ENCODE assay signal across 20 mouse cellular contexts in the genomic region with DNA sequence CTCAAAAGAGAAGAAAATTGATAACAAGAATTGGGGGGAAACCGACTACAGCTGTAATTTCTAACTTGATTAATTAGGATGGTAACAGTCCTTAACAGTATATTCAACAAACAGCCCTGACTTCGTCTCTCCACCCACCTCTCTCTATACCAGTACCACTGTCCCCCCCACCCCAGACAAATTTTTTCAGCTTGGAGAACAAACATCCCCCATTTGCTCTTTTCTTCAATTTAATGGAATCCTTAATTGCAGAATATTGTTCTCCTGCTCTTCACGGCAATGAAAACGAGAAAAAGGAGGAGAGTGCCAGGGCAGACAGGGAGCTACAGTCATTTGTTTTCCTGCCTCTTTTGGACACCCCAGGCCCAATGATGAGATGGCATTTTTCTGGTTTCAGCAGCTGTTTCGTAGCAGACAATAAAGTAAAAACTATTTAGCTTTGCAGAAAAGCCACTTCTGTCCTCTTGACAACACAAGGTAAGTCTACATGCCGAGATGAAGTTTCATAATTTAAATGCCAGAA.
DNase-seq lines count a peak whose midpoint lies in the region; ATAC-seq and TF ChIP-seq lines count a peak whose summit lies in the region.
"Had no signal": no experiment of that assay in that cellular context is flagged by ENCODE, and none has a peak within 500 bp of the region (broad histone marks: within the 10 kb centered on the region; RNA-seq: fewer than 3 reads in every experiment).

No protein-coding gene starts in this region.

- H3K36me3 ChIP-seq in forebrain, embryonic 11.5 days (ENCODE audit: control insufficient read depth, insufficient read depth, low read length): no peaks in the 10 kb centered on the region
- H3K36me3 ChIP-seq in forebrain, embryonic 10.5 days (replicated peaks): no peaks in the 10 kb centered on the region
- H3K36me3 ChIP-seq in forebrain, embryonic 15.5 days: no peaks in the 10 kb centered on the region
- H3K36me3 ChIP-seq: embryonic facial prominence, embryonic 10.5 days; heart, embryonic 13.5 days had no signal

- no peak overlapping the region for H3K4me2 ChIP-seq in forebrain, embryonic 11.5 days (ENCODE audit: low read depth, low read length, severe bottlenecking)
- H3K4me2 ChIP-seq in forebrain, embryonic 15.5 days (replicated peaks): no peak overlapping the region
- H3K4me2 ChIP-seq: heart, embryonic 13.5 days had no signal

- WGBS in forebrain, embryonic 11.5 days: 33% methylated on average over 6 of the region's 6 CpGs
- 49% methylated on average over 6 of the region's 6 CpGs for WGBS in forebrain, embryonic 10.5 days
- 30% methylated on average over 6 of the region's 6 CpGs for WGBS in forebrain, embryonic 15.5 days

- no peak overlapping the region for H3K9ac ChIP-seq in forebrain, embryonic 11.5 days (ENCODE audit: low read length)
- no peak overlapping the region for H3K9ac ChIP-seq in forebrain, embryonic 15.5 days (replicated peaks)
- H3K9ac ChIP-seq: heart, embryonic 13.5 days had no signal

- 0 out of 2 replicates have a peak, but pooled peaks cover 2% of the 10 kb centered on the region for H3K4me1 ChIP-seq in forebrain, embryonic 11.5 days (replicated peaks; ENCODE audit: control insufficient read depth, insufficient read depth, low read length)
- peaks cover 20% of the 10 kb centered on the region for H3K4me1 ChIP-seq in forebrain, embryonic 10.5 days
- H3K4me1 ChIP-seq in forebrain, embryonic 15.5 days: peaks cover 4% of the 10 kb centered on the region; the same call in 1 of the 2 replicates
- H3K4me1 ChIP-seq: embryonic facial prominence, embryonic 10.5 days; heart, embryonic 13.5 days had no signal

- peak; percentile 77 for ATAC-seq in forebrain, embryonic 11.5 days (replicated peaks; ENCODE audit: low FRiP score)
- ATAC-seq in forebrain, embryonic 15.5 days (replicated peaks): peak; percentile 84
- ATAC-seq in CD4-positive, CD25-positive, alpha-beta regulatory T cell, adult 4 months: no peak
- ATAC-seq: hindbrain, embryonic 16.5 days had no signal

- DNase-seq in forebrain, embryonic 11.5 days (ENCODE audit: low spot score): no peak
- no peak for DNase-seq in forebrain, embryonic 10.5 days (ENCODE audit: extremely low spot score, low spot score)
- peak; percentile 74 for DNase-seq in brain, embryonic 14.5 days (ENCODE audit: low read depth)
- DNase-seq in adrenal gland, postnatal 10 days: no peak
- DNase-seq in ovary, adult 18-20 months (ENCODE audit: low spot score): no peak
- DNase-seq: adrenal gland, adult 2 months; adrenal gland, postnatal 36 days; cerebellum, adult 11-12 months; cerebellum, adult 9-10 months; cerebellum, postnatal 25 days; gastrocnemius, postnatal 36 days; heart, adult 11 months; heart, postnatal 36 days; kidney, adult 11 months had no signal

- no peak for TF ChIP-seq CTCF in brain, embryonic 14.5 days (IDR thresholded peaks at IDR 0.05; ENCODE audit: borderline replicate concordance, extremely low read depth, insufficient read depth, insufficient read length)

- no peak overlapping the region for H3K4me3 ChIP-seq in forebrain, embryonic 11.5 days (ENCODE audit: low read depth, low read length)
- no peak overlapping the region for H3K4me3 ChIP-seq in forebrain, embryonic 10.5 days
- no peak overlapping the region for H3K4me3 ChIP-seq in forebrain, embryonic 15.5 days
- H3K4me3 ChIP-seq: embryonic facial prominence, embryonic 10.5 days; heart, embryonic 13.5 days had no signal

- no peaks in the 10 kb centered on the region; the same call in 1 of the 2 replicates for H3K27me3 ChIP-seq in forebrain, embryonic 11.5 days (ENCODE audit: control insufficient read depth, insufficient read depth, low read length)
- H3K27me3 ChIP-seq in forebrain, embryonic 10.5 days (ENCODE audit: poor library complexity, severe bottlenecking): peaks cover 21% of the 10 kb centered on the region; the same call in 1 of the 2 replicates
- no peaks in the 10 kb centered on the region for H3K27me3 ChIP-seq in forebrain, embryonic 15.5 days
- H3K27me3 ChIP-seq: CH12.LX; heart, embryonic 13.5 days had no signal

- no peaks in the 10 kb centered on the region for H3K9me3 ChIP-seq in forebrain, embryonic 11.5 days (ENCODE audit: control insufficient read depth, low read length)
- no peaks in the 10 kb centered on the region for H3K9me3 ChIP-seq in forebrain, embryonic 10.5 days
- no peaks in the 10 kb centered on the region for H3K9me3 ChIP-seq in forebrain, embryonic 15.5 days
- H3K9me3 ChIP-seq: embryonic facial prominence, embryonic 10.5 days; heart, embryonic 13.5 days had no signal

- no peak overlapping the region for H3K27ac ChIP-seq in forebrain, embryonic 11.5 days (ENCODE audit: low read depth, low read length)
- no peak overlapping the region for H3K27ac ChIP-seq in forebrain, embryonic 10.5 days
- peak overlapping the region; percentile 45 for H3K27ac ChIP-seq in forebrain, embryonic 15.5 days (replicated peaks)
- H3K27ac ChIP-seq: embryonic facial prominence, embryonic 10.5 days; heart, embryonic 13.5 days had no signal

- TF ChIP-seq POLR2A in brain, embryonic 14.5 days (IDR thresholded peaks at IDR 0.05; ENCODE audit: borderline replicate concordance, extremely low read depth, insufficient read depth, insufficient read length, poor library complexity, severe bottlenecking): no peak
